Mouse (Mus musculus): ENCODE measurements around the gene Rgs16.
A peak's percentile ranks its signal among the peaks of the same experiment; 100 is the strongest.

Gene Rgs16

GRCm38 (mm10) chr1:153740145-153740544 is at the start of gene Rgs16:
Gene Rgs16, plus strand, starts transcription at chr1:153740349.
- DNase-seq: peak; percentile 92

GRCm38 (mm10) chr1:153692526-153692925 is 47.6 kb upstream of the Rgs16 start:
- DNase-seq: no peak

- DNase-seq: no peak
Observed at GRCm38 (mm10) chr1:153694372-153695120, 45.6 kb upstream of the Rgs16 start.

- DNase-seq: no peak
Observed at GRCm38 (mm10) chr1:153695398-153695797, 44.8 kb upstream of the Rgs16 start.

- DNase-seq: no peak
Observed at GRCm38 (mm10) chr1:153696093-153696492, 44.1 kb upstream of the Rgs16 start.

GRCm38 (mm10) chr1:153696541-153696940 is 43.6 kb upstream of the Rgs16 start:
- DNase-seq: no peak

- DNase-seq: no peak
Observed at GRCm38 (mm10) chr1:153697581-153698251, 42.4 kb upstream of the Rgs16 start.

- no peak for DNase-seq
Observed at GRCm38 (mm10) chr1:153698311-153699084, 41.7 kb upstream of the Rgs16 start.

GRCm38 (mm10) chr1:153700448-153701063 is 39.6 kb upstream of the Rgs16 start:
- DNase-seq: no peak

- no peak for DNase-seq
Observed at GRCm38 (mm10) chr1:153701461-153701860, 38.7 kb upstream of the Rgs16 start.

GRCm38 (mm10) chr1:153702166-153702852 is 37.8 kb upstream of the Rgs16 start:
- DNase-seq: no peak

GRCm38 (mm10) chr1:153702853-153703410 is 37.2 kb upstream of the Rgs16 start:
- DNase-seq: no peak

GRCm38 (mm10) chr1:153703445-153703991 is 36.6 kb upstream of the Rgs16 start:
- DNase-seq: no peak

- no peak for DNase-seq
Observed at GRCm38 (mm10) chr1:153704174-153704573, 36.0 kb upstream of the Rgs16 start.

- DNase-seq: no peak
Observed at GRCm38 (mm10) chr1:153704996-153705395, 35.2 kb upstream of the Rgs16 start.

GRCm38 (mm10) chr1:153708626-153709025 is 31.5 kb upstream of the Rgs16 start:
- DNase-seq: no peak

- no peak for DNase-seq
Observed at GRCm38 (mm10) chr1:153709451-153709850, 30.7 kb upstream of the Rgs16 start.

- DNase-seq: no peak
Observed at GRCm38 (mm10) chr1:153711544-153712262, 28.4 kb upstream of the Rgs16 start.

GRCm38 (mm10) chr1:153712633-153713032 is 27.5 kb upstream of the Rgs16 start:
- no peak for DNase-seq

GRCm38 (mm10) chr1:153717990-153718389 is 22.2 kb upstream of the Rgs16 start:
- no peak for DNase-seq

GRCm38 (mm10) chr1:153720935-153721334 is 19.2 kb upstream of the Rgs16 start:
- no peak for DNase-seq
